Mouse (Mus musculus) ovary, postnatal 10 days (tissue): ENCODE data around the gene Atp2c2.

Experiments
- DNase-seq: peaks from one replicate; pipeline ENCODE4 v3.0.0; 2022; ENCODE audit warnings: low spot score

Atp2c2 gene

GRCm38 (mm10) chr8:119702965-119703364 is 3.2 kb downstream of the Atp2c2 start:
- no peak for DNase-seq

GRCm38 (mm10) chr8:119707146-119707545 is 7.3 kb downstream of the Atp2c2 start:
- no peak for DNase-seq

GRCm38 (mm10) chr8:119708471-119708870 is 8.7 kb downstream of the Atp2c2 start:
- DNase-seq: no peak

GRCm38 (mm10) chr8:119708878-119709702 is 9.3 kb downstream of the Atp2c2 start:
- DNase-seq: no peak

- DNase-seq: no peak
Observed at GRCm38 (mm10) chr8:119709703-119710093, 9.9 kb downstream of the Atp2c2 start.

GRCm38 (mm10) chr8:119712226-119712625 is 12.4 kb downstream of the Atp2c2 start:
- DNase-seq: no peak

- no peak for DNase-seq
Observed at GRCm38 (mm10) chr8:119713421-119713820, 13.6 kb downstream of the Atp2c2 start.

GRCm38 (mm10) chr8:119715221-119715620 is 15.4 kb downstream of the Atp2c2 start:
- DNase-seq: no peak

- DNase-seq: no peak
Observed at GRCm38 (mm10) chr8:119716730-119717299, 17.0 kb downstream of the Atp2c2 start.

- no peak for DNase-seq
Observed at GRCm38 (mm10) chr8:119717765-119718164, 18.0 kb downstream of the Atp2c2 start.

GRCm38 (mm10) chr8:119719011-119719501 is 19.2 kb downstream of the Atp2c2 start:
- DNase-seq: no peak

GRCm38 (mm10) chr8:119722348-119722747 is 22.5 kb downstream of the Atp2c2 start:
- DNase-seq: no peak

GRCm38 (mm10) chr8:119723676-119724075 is 23.9 kb downstream of the Atp2c2 start:
- no peak for DNase-seq

- no peak for DNase-seq
Observed at GRCm38 (mm10) chr8:119724596-119724995, 24.8 kb downstream of the Atp2c2 start.

- no peak for DNase-seq
Observed at GRCm38 (mm10) chr8:119727093-119727492, 27.3 kb downstream of the Atp2c2 start.

- no peak for DNase-seq
Observed at GRCm38 (mm10) chr8:119728351-119728895, 28.6 kb downstream of the Atp2c2 start.

- DNase-seq: no peak
Observed at GRCm38 (mm10) chr8:119732072-119732471, 32.3 kb downstream of the Atp2c2 start.

GRCm38 (mm10) chr8:119736348-119736917 is 36.6 kb downstream of the Atp2c2 start:
- no peak for DNase-seq

- no peak for DNase-seq
Observed at GRCm38 (mm10) chr8:119737093-119737900, 37.5 kb downstream of the Atp2c2 start.

- DNase-seq: no peak
Observed at GRCm38 (mm10) chr8:119738129-119738907, 38.5 kb downstream of the Atp2c2 start.

- no peak for DNase-seq
Observed at GRCm38 (mm10) chr8:119740634-119741033, 40.8 kb downstream of the Atp2c2 start.
